Mouse (Mus musculus): ENCODE measurements around the gene Prtg. TPM values are rescaled to one million over a fixed set of nuclear protein-coding genes. Genes with fewer than 3 reads are reported as not detected.

The Prtg gene
- polyA plus RNA-seq, 1 experiment from 2014 or later = 2.2 TPM

GRCm38 (mm10) chr9:72862186-72862585, 55.5 kb downstream of the Prtg start:
- no peak overlapping the region for H3K4me3 ChIP-seq
- H3K9me3 ChIP-seq (replicated peaks) = no peaks in the 10 kb centered on the region
- H3K36me3 ChIP-seq = peaks cover 24% of the 10 kb centered on the region
- no peak overlapping the region for H3K27ac ChIP-seq (ENCODE audit: poor library complexity, severe bottlenecking)
- H3K4me1 ChIP-seq (replicated peaks) = no peaks in the 10 kb centered on the region
- no peak overlapping the region for H3K9ac ChIP-seq
- 84% methylated on average over 11 of the region's 11 CpGs for WGBS
- ATAC-seq (ENCODE audit: insufficient number of reproducible peaks, low FRiP score) = no peak
- H3K27me3 ChIP-seq (replicated peaks) = no peaks in the 10 kb centered on the region
- no peak overlapping the region for H3K4me2 ChIP-seq

GRCm38 (mm10) chr9:72862955-72863354, 56.3 kb downstream of the Prtg start:
- Histone ChIP-seq H3K4me2 (no peak overlapping the region), H3K9ac (no peak overlapping the region), H3K4me3 (no peak overlapping the region), H3K9me3 (replicated peaks) (no peaks in the 10 kb centered on the region), H3K27ac (ENCODE audit: poor library complexity, severe bottlenecking) (no peak overlapping the region), H3K36me3 (peaks cover 24% of the 10 kb centered on the region), H3K4me1 (replicated peaks) (peaks cover under 1% of the 10 kb centered on the region; the same call in 1 of the 2 replicates), H3K27me3 (replicated peaks) (no peaks in the 10 kb centered on the region)
- WGBS = 84% methylated on average over 4 of the region's 4 CpGs
- no peak for ATAC-seq (ENCODE audit: insufficient number of reproducible peaks, low FRiP score)

- ATAC-seq (ENCODE audit: insufficient number of reproducible peaks, low FRiP score) = no peak
- Histone ChIP-seq H3K4me1 (replicated peaks) (peaks cover 9% of the 10 kb centered on the region), H3K4me2 (no peak overlapping the region), H3K27me3 (replicated peaks) (no peaks in the 10 kb centered on the region), H3K9me3 (replicated peaks) (no peaks in the 10 kb centered on the region), H3K4me3 (no peak overlapping the region), H3K9ac (no peak overlapping the region), H3K36me3 (peaks cover 19% of the 10 kb centered on the region), H3K27ac (ENCODE audit: poor library complexity, severe bottlenecking) (no peak overlapping the region)
- 73% methylated on average over 4 of the region's 5 CpGs for WGBS
Observed at GRCm38 (mm10) chr9:72863773-72864172, 57.1 kb downstream of the Prtg start.

- Histone ChIP-seq H3K36me3 (0 out of 2 replicates have a peak, but pooled peaks cover 3% of the 10 kb centered on the region), H3K4me1 (replicated peaks) (peaks cover 34% of the 10 kb centered on the region), H3K27ac (ENCODE audit: poor library complexity, severe bottlenecking) (no peak overlapping the region), H3K27me3 (replicated peaks) (no peaks in the 10 kb centered on the region), H3K9ac (no peak overlapping the region), H3K9me3 (replicated peaks) (0 out of 2 replicates have a peak, but pooled peaks cover 2% of the 10 kb centered on the region), H3K4me3 (no peak overlapping the region), H3K4me2 (no peak overlapping the region)
- no peak for ATAC-seq (ENCODE audit: insufficient number of reproducible peaks, low FRiP score)
- WGBS = 83% methylated on average over 6 of the region's 6 CpGs
Observed at GRCm38 (mm10) chr9:72867434-72867833, 60.8 kb downstream of the Prtg start.

- WGBS = 44% methylated on average over 2 of the region's 2 CpGs
- H3K27ac ChIP-seq (ENCODE audit: poor library complexity, severe bottlenecking) = peak overlapping the region; percentile 70
- no peaks in the 10 kb centered on the region for H3K27me3 ChIP-seq (replicated peaks)
- H3K36me3 ChIP-seq = 0 out of 2 replicates have a peak, but pooled peaks cover 3% of the 10 kb centered on the region
- no peak overlapping the region for H3K9ac ChIP-seq
- no peak overlapping the region for H3K4me3 ChIP-seq
- peaks cover 38% of the 10 kb centered on the region for H3K4me1 ChIP-seq (replicated peaks)
- 0 out of 2 replicates have a peak, but pooled peaks cover 2% of the 10 kb centered on the region for H3K9me3 ChIP-seq (replicated peaks)
- ATAC-seq (ENCODE audit: insufficient number of reproducible peaks, low FRiP score) = no peak
- H3K4me2 ChIP-seq = no peak overlapping the region
Observed at GRCm38 (mm10) chr9:72868774-72869173, 62.1 kb downstream of the Prtg start.

- Histone ChIP-seq H3K4me1 (replicated peaks) (peaks cover 40% of the 10 kb centered on the region), H3K4me3 (0 out of 2 replicates have a peak overlapping the region, but pooled peaks have one; percentile 6), H3K9me3 (replicated peaks) (0 out of 2 replicates have a peak, but pooled peaks cover 2% of the 10 kb centered on the region), H3K36me3 (0 out of 2 replicates have a peak, but pooled peaks cover 3% of the 10 kb centered on the region), H3K9ac (peak overlapping the region; percentile 41; the same call in 1 of the 2 replicates), H3K4me2 (peak overlapping the region; percentile 60), H3K27ac (ENCODE audit: poor library complexity, severe bottlenecking) (peak overlapping the region; percentile 81), H3K27me3 (replicated peaks) (no peaks in the 10 kb centered on the region)
- peak; percentile 33; the same call in 1 of the 2 replicates for ATAC-seq (ENCODE audit: insufficient number of reproducible peaks, low FRiP score)
- 16% methylated on average over 13 of the region's 13 CpGs for WGBS
Observed at GRCm38 (mm10) chr9:72871506-72872297, 65.0 kb downstream of the Prtg start.

- Histone ChIP-seq H3K4me3 (no peak overlapping the region), H3K36me3 (0 out of 2 replicates have a peak, but pooled peaks cover under 1% of the 10 kb centered on the region), H3K27ac (ENCODE audit: poor library complexity, severe bottlenecking) (peak overlapping the region; percentile 81), H3K4me2 (peak overlapping the region; percentile 60), H3K27me3 (replicated peaks) (no peaks in the 10 kb centered on the region), H3K4me1 (replicated peaks) (peaks cover 40% of the 10 kb centered on the region), H3K9me3 (replicated peaks) (0 out of 2 replicates have a peak, but pooled peaks cover 2% of the 10 kb centered on the region), H3K9ac (0 out of 2 replicates have a peak overlapping the region, but pooled peaks have one; percentile 41)
- WGBS = 37% methylated on average over 8 of the region's 8 CpGs
- no peak for ATAC-seq (ENCODE audit: insufficient number of reproducible peaks, low FRiP score)
Observed at GRCm38 (mm10) chr9:72872298-72873130, 65.8 kb downstream of the Prtg start.

GRCm38 (mm10) chr9:72875878-72876277, 69.2 kb downstream of the Prtg start:
- Histone ChIP-seq H3K36me3 (no peaks in the 10 kb centered on the region), H3K4me3 (no peak overlapping the region), H3K27ac (ENCODE audit: poor library complexity, severe bottlenecking) (no peak overlapping the region), H3K9me3 (replicated peaks) (no peaks in the 10 kb centered on the region), H3K4me1 (replicated peaks) (peaks cover 38% of the 10 kb centered on the region), H3K4me2 (no peak overlapping the region), H3K9ac (no peak overlapping the region), H3K27me3 (replicated peaks) (no peaks in the 10 kb centered on the region)
- WGBS = 91% methylated on average over 2 of the region's 2 CpGs
- ATAC-seq (ENCODE audit: insufficient number of reproducible peaks, low FRiP score) = no peak

GRCm38 (mm10) chr9:72877905-72878304, 71.2 kb downstream of the Prtg start:
- WGBS = 49% methylated on average over 11 of the region's 11 CpGs
- Histone ChIP-seq H3K4me1 (replicated peaks) (peaks cover 33% of the 10 kb centered on the region), H3K27ac (ENCODE audit: poor library complexity, severe bottlenecking) (no peak overlapping the region), H3K27me3 (replicated peaks) (no peaks in the 10 kb centered on the region), H3K4me3 (no peak overlapping the region), H3K36me3 (no peaks in the 10 kb centered on the region), H3K4me2 (no peak overlapping the region), H3K9me3 (replicated peaks) (no peaks in the 10 kb centered on the region), H3K9ac (no peak overlapping the region)
- ATAC-seq (ENCODE audit: insufficient number of reproducible peaks, low FRiP score) = no peak

- Histone ChIP-seq H3K4me1 (replicated peaks) (peaks cover 33% of the 10 kb centered on the region), H3K27me3 (replicated peaks) (no peaks in the 10 kb centered on the region), H3K27ac (ENCODE audit: poor library complexity, severe bottlenecking) (no peak overlapping the region), H3K9ac (no peak overlapping the region), H3K4me3 (no peak overlapping the region), H3K36me3 (no peaks in the 10 kb centered on the region), H3K4me2 (no peak overlapping the region), H3K9me3 (replicated peaks) (no peaks in the 10 kb centered on the region)
- ATAC-seq (ENCODE audit: insufficient number of reproducible peaks, low FRiP score) = no peak
- 57% methylated on average over 6 of the region's 6 CpGs for WGBS
Observed at GRCm38 (mm10) chr9:72878656-72879055, 72.0 kb downstream of the Prtg start.

GRCm38 (mm10) chr9:72879601-72880000, 72.9 kb downstream of the Prtg start:
- H3K4me1 ChIP-seq (replicated peaks) = peaks cover 33% of the 10 kb centered on the region
- ATAC-seq (ENCODE audit: insufficient number of reproducible peaks, low FRiP score) = no peak
- no peaks in the 10 kb centered on the region for H3K27me3 ChIP-seq (replicated peaks)
- H3K4me3 ChIP-seq = no peak overlapping the region
- H3K9ac ChIP-seq = no peak overlapping the region
- no peaks in the 10 kb centered on the region for H3K36me3 ChIP-seq
- H3K4me2 ChIP-seq = no peak overlapping the region
- WGBS = 80% methylated on average over 3 of the region's 3 CpGs
- H3K27ac ChIP-seq (ENCODE audit: poor library complexity, severe bottlenecking) = peak overlapping the region; percentile 10; the same call in 1 of the 2 replicates
- no peaks in the 10 kb centered on the region for H3K9me3 ChIP-seq (replicated peaks)
